Mouse (Mus musculus) liver, embryonic 12.5 days (tissue): Measurements from ENCODE around the gene Ddx4. TPM values are rescaled to one million over a fixed set of nuclear protein-coding genes. Genes with fewer than 3 reads are reported as not detected.

Experiments used
- ATAC-seq: fragments of 200-750 bp; cut with Nextera tagmentation; 2 replicates; pipeline ENCODE4 v1.8.0; 2017; ENCODE audit warnings: moderate number of reproducible peaks, mild to moderate bottlenecking, moderate library complexity
- H3K27ac ChIP-seq: fragments of 300-500 bp; sonication (generic); 2 replicates; pipeline ENCODE4 v1.5.1; 2016; ENCODE audit warnings: mild to moderate bottlenecking
- H3K27me3 ChIP-seq: fragments of 300-500 bp; sonication (generic); replicated peaks from 2 replicates; pipeline ENCODE4 v1.6.1; 2016; ENCODE audit warnings: mild to moderate bottlenecking, moderate library complexity
- H3K36me3 ChIP-seq: fragments of 300-500 bp; sonication (generic); 2 replicates; pipeline ENCODE4 v1.6.1; 2016; ENCODE audit warnings: mild to moderate bottlenecking, moderate library complexity
- H3K4me1 ChIP-seq: fragments of 300-500 bp; sonication (generic); 2 replicates; pipeline ENCODE4 v1.6.1; 2016
- H3K4me2 ChIP-seq: fragments of 300-500 bp; sonication (generic); 2 replicates; pipeline ENCODE4 v1.6.1; 2016; ENCODE audit warnings: mild to moderate bottlenecking, moderate library complexity
- H3K4me3 ChIP-seq: fragments of 300-500 bp; sonication (generic); 2 replicates; pipeline ENCODE4 v1.5.1; 2016; ENCODE audit warnings: mild to moderate bottlenecking, moderate library complexity
- H3K9ac ChIP-seq: fragments of 300-500 bp; sonication (generic); 2 replicates; pipeline ENCODE4 v1.6.1; 2016; ENCODE audit warnings: mild to moderate bottlenecking, moderate library complexity
- H3K9me3 ChIP-seq: fragments of 300-500 bp; sonication (generic); replicated peaks from 2 replicates; pipeline ENCODE4 v1.6.1; 2016; ENCODE audit warnings: mild to moderate bottlenecking, moderate library complexity
- WGBS: fragments of 180-500 bp; shearing (Covaris S2); methylation state at CpG from one replicate; pipeline ENCODE4 v1.1.7; 2016; ENCODE audit not compliant: insufficient replicate concordance; 5-methylcytosine and 5-hydroxymethylcytosine counted together
- polyA plus RNA-seq: library from polyadenylated mRNA; unstranded; fragments of >200 nt; fragmentation: Nextera tagmentation; extraction: Ambion mirVana; gene quantifications from 2 replicates; pipeline ENCODE4 v1.2.1, GENCODE M21; 2016

Gene Ddx4
- polyA plus RNA-seq, 1 experiment from 2014 or later: 0.35 TPM

DNA sequence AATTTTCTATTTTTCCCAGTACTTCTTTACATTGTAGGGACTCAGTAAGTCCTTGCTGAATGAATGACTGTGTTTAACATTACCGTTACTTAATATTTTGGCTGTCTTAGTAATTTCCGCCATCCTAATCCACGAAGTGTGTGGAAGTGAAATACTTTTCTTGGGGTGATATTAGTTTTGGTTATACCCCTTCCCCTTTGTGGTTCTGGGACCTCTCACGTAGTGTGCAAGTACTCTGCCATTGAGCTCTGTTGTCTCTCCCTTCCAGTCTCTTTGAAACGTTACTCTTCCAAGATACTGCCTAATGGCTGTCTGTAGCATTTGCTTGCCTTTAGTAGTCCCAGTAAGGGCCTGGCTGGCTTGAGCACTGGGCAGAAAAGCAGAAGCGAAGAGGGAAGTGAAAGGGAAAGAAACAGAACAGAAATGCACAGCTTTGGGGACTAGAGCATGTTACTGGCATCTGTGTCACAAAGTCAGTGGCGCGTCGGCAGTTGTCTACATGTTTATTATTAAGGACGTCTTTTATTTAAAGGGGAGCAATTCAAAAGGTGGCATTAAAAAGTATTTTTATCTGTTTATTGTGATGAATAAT, 14.3 kb upstream of the Ddx4 start:
- 73% methylated on average over 10 of the region's 10 CpGs for WGBS
- Histone ChIP-seq H3K9ac (no peak overlapping the region), H3K4me1 (peaks cover 17% of the 10 kb centered on the region), H3K27me3 (no peaks in the 10 kb centered on the region), H3K4me2 (no peak overlapping the region), H3K4me3 (no peak overlapping the region), H3K9me3 (no peaks in the 10 kb centered on the region), H3K36me3 (peaks cover 24% of the 10 kb centered on the region), H3K27ac (no peak overlapping the region)
- no peak for ATAC-seq

DNA sequence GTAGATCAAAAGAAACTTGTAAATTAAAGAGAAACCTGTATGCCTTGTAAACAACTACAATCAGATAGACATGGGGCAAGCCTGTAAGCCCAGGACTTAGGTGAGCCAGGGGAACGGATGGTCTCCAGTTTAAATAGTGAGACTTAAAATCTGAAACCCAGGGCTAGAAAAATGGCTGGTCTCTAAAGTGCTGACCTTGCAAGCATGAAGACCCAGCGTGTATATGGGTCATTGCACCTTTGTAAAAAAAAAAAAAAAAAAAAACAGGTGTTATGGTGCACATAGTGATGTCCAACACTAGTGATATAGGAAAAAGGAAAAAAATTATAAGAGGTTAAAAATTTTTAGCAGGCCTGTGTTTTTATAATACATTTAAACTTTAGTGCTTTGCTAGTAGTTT, 9.4 kb upstream of the Ddx4 start:
- Histone ChIP-seq H3K4me1 (peaks cover 30% of the 10 kb centered on the region), H3K9ac (peak overlapping the region; percentile 96), H3K27me3 (no peaks in the 10 kb centered on the region), H3K36me3 (no peaks in the 10 kb centered on the region), H3K27ac (no peak overlapping the region), H3K4me3 (peak overlapping the region; percentile 75), H3K9me3 (no peaks in the 10 kb centered on the region), H3K4me2 (peak overlapping the region; percentile 83)
- ATAC-seq: no peak
- 72% methylated on average over 2 of the region's 2 CpGs for WGBS

DNA sequence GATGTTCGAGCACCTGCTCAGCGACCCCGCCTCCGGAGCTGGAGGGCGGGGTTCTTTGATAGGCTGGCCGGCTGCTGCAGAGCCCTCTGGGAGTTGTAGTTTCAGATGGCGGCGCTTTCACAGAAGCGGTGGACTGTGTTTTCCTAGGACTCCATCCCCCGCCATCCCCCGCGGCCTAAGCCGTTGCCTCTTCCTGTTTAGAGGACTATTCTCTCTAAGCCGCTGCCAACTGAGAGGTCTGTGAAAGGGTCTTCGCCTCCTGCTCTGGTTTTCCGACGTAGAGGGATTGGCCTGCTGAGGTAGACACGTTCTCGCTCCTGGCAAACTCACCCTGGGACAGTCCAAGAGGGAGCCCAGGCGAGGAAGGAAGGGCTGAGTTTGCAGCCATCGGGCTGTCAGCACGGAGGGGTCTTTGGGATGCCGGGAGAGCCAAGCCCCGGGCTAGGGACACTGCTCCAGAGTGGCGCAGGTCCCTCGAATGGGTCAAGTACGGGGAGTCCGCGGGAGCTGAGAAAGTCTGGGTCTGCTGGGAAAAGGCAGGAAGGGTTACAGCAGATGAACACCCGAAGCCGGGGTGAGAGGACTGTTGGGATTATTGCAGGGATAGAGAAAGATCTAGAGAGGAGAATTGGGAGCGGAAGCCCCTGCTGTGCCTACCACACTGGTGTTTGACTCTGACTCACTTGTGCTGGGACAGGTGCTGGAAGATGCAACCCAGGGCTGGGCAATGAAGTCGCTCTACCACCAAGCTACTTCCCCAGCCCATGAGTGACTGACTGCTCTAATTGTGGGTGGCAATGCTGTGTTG, 8.5 kb upstream of the Ddx4 start, which contains the start of gene Slc38a9:
TSS of gene Slc38a9 (plus strand) at position 178 of the 808 bp plus-strand sequence.
- H3K4me2 ChIP-seq: peak within 1 kb of the TSS; percentile 83
- peak within 1 kb of the TSS; percentile 80 for H3K27ac ChIP-seq
- ATAC-seq: peak; percentile 99
- no peaks in the 10 kb centered on the region for H3K27me3 ChIP-seq
- peak within 1 kb of the TSS; percentile 75 for H3K4me3 ChIP-seq
- no peaks in the 10 kb centered on the region for H3K36me3 ChIP-seq
- H3K9ac ChIP-seq: peak within 1 kb of the TSS; percentile 96
- H3K4me1 ChIP-seq: peaks cover 30% of the 10 kb centered on the region
- no peaks in the 10 kb centered on the region for H3K9me3 ChIP-seq
- WGBS: under 1% methylated on average over 33 of the region's 33 CpGs

DNA sequence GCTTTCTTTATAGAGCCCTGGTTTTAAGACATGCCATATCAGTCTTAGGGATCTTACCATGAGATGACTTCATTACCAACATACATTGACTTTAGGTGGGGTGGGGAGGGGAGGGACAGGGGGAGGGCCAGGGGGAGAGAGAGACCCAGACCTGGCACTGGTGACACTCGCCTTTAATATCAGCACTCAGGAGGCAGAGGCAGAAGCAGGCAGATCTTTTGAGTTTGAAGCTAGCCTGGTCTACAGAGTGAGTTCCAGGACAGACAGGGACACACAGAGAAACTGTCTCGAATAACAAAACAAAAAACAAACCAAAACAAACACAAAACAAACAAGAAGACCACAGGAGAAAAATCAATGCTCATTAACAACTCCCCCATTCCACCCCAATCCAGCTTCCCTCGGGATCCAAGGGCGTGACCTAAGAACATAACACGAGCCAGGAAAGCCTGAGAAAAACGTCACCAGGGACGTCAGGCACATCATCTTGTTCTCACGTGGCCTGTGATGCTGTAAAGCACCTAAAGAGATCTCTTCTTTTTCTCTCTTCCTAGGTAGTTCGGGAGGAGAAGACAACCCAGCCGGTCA, 7.8 kb upstream of the Ddx4 start:
- peak overlapping the region; percentile 75 for H3K4me3 ChIP-seq
- 3% methylated on average over 10 of the region's 10 CpGs for WGBS
- no peak for ATAC-seq

DNA sequence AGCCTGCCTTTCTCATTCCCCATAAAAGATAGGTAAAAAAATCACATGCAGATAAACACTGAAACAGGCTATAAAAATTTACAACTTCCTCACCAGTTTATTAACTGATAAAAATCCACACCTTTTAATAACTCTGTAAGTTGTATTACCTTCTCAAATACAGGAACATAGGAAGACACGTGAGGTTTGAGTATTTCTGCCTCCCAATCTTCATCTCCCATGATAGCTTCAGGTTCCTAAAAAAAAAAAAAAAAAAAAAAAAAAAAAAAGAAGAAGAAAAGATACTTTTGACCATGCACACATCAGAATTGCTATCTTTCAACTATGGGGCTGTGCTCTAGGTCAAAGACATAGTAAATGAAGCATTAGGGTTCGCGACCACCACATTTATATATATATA, 1.1 kb downstream of the Ddx4 start:
- H3K27me3 ChIP-seq: peaks cover 13% of the 10 kb centered on the region
- no peak overlapping the region for H3K4me3 ChIP-seq
- no peak for ATAC-seq
- no peak overlapping the region for H3K9ac ChIP-seq
- no peak overlapping the region for H3K4me2 ChIP-seq
- H3K36me3 ChIP-seq: 0 out of 2 replicates have a peak, but pooled peaks cover 4% of the 10 kb centered on the region
- no peak overlapping the region for H3K27ac ChIP-seq
- H3K9me3 ChIP-seq: peaks cover 14% of the 10 kb centered on the region
- WGBS: 72% methylated on average over 3 of the region's 3 CpGs
- H3K4me1 ChIP-seq: peaks cover 6% of the 10 kb centered on the region

More for the DNA sequence above, 7.8 kb upstream of the Ddx4 start:
- Histone ChIP-seq H3K9me3 (no peaks in the 10 kb centered on the region), H3K4me1 (peaks cover 30% of the 10 kb centered on the region), H3K9ac (peak overlapping the region; percentile 96), H3K4me2 (peak overlapping the region; percentile 83), H3K36me3 (no peaks in the 10 kb centered on the region), H3K27ac (peak overlapping the region; percentile 16; the same call in 1 of the 2 replicates), H3K27me3 (no peaks in the 10 kb centered on the region)

DNA sequence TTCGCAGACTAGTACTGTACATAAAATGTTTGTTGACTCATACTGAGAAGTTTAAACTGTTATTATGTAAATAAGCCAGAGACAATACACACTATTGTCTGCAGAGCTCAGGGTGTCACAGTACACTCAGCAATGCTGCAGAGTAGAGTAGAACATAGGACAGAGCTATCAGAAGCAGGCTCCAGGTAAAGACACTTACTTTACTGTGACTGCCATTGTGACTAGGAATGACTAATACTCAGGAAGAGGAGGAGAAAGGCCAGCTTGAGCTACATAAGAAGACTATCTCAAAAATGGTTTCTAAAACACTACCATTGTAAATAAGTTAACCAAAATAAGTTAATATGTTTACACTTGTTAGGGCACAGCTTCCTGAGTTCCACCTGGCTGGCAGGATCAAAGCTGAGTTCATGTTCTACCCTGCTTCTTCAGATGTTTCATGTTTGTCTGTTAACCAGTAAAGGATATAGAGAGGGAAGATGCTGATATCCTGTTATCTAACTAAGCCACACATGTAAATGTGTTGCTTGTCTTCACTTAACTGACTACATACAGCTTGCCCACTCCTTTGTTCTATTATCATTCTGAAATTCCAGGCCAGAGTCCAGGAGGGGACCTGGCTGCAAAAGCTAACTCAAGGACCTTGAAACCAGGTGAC, 6.6 kb downstream of the Ddx4 start:
- Histone ChIP-seq H3K9me3 (no peaks in the 10 kb centered on the region), H3K4me3 (no peak overlapping the region), H3K4me2 (peak overlapping the region; percentile 5; the same call in 1 of the 2 replicates), H3K27ac (peak overlapping the region; percentile 76), H3K4me1 (peaks cover 33% of the 10 kb centered on the region), H3K9ac (no peak overlapping the region), H3K36me3 (no peaks in the 10 kb centered on the region), H3K27me3 (no peaks in the 10 kb centered on the region)
- WGBS: 93% methylated on average over 1 of the region's 1 CpGs
- peak; percentile 92 for ATAC-seq

DNA sequence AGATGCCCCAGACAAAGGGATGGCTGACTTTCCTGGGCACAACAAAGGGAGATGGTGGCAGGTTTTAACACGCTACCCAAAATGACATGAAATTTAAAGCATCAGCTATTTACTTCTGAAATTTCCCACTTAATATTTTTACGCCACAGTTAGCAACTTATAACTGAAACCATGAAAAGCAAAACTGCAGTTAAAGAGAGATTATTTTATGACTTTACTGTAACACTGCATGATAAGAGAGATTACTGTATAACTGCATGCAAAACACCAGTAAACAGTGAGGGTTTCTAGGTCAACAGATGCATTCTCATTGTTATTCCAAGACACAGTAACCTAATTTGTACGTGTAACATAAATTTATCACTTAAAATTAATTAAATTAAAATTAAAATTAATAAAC, 7.3 kb downstream of the Ddx4 start:
- Histone ChIP-seq H3K4me2 (no peak overlapping the region), H3K9me3 (no peaks in the 10 kb centered on the region), H3K9ac (no peak overlapping the region), H3K27me3 (no peaks in the 10 kb centered on the region), H3K4me1 (peaks cover 33% of the 10 kb centered on the region), H3K27ac (no peak overlapping the region), H3K36me3 (no peaks in the 10 kb centered on the region), H3K4me3 (no peak overlapping the region)
- no peak for ATAC-seq
- 75% methylated on average over 3 of the region's 3 CpGs for WGBS

DNA sequence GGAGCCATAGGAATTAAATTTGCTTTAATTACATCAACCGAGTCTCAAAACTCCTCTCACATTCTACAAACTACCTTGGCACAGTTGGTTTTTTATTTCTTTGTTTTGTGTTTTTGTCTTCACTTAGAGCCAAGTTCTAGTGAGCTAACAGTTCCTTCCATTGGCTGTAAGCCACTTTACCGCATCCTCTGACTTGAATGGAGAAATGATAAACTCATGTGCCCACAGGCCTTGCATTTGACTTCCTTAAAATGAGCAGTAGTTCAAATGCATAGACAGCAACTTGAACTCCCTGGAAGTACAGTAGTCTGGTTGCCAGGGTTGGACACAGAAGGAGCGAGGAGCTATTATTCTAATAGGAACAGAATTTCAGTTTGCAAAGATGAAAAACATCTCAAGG, 9.4 kb downstream of the Ddx4 start:
- WGBS: 76% methylated on average over 3 of the region's 3 CpGs
- H3K36me3 ChIP-seq: no peaks in the 10 kb centered on the region
- H3K27ac ChIP-seq: no peak overlapping the region
- H3K27me3 ChIP-seq: no peaks in the 10 kb centered on the region
- no peak overlapping the region for H3K4me3 ChIP-seq
- ATAC-seq: no peak
- no peaks in the 10 kb centered on the region for H3K9me3 ChIP-seq
- no peak overlapping the region for H3K4me2 ChIP-seq
- H3K4me1 ChIP-seq: peaks cover 40% of the 10 kb centered on the region
- no peak overlapping the region for H3K9ac ChIP-seq

DNA sequence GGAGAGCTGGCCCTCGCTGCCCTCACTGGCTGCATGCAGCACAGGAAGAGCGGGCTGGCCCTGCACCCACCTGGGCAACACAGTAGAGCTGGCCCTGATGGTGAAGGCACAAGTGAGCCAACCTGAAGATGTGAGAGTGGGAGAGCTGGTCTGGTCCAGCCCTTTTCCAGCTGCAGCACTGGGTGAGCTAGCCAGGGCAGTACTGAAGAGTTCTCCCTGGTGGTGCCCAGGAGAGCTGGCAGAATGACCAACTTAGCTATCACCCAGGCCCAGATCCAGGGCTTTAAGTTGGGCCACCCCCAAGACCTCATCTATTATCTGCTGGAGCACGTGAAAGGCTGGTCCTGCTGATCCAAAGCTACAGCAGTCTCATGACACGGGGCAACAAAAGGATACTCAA, 13.2 kb downstream of the Ddx4 start:
- Histone ChIP-seq H3K4me2 (no peak overlapping the region), H3K4me3 (no peak overlapping the region), H3K27ac (no peak overlapping the region), H3K9me3 (no peaks in the 10 kb centered on the region), H3K9ac (0 out of 2 replicates have a peak overlapping the region, but pooled peaks have one; percentile 22), H3K4me1 (peaks cover 32% of the 10 kb centered on the region), H3K36me3 (no peaks in the 10 kb centered on the region), H3K27me3 (no peaks in the 10 kb centered on the region)
- 0 out of 2 replicates have a peak, but pooled peaks have one; percentile 28 for ATAC-seq
- 60% methylated on average over 4 of the region's 4 CpGs for WGBS

DNA sequence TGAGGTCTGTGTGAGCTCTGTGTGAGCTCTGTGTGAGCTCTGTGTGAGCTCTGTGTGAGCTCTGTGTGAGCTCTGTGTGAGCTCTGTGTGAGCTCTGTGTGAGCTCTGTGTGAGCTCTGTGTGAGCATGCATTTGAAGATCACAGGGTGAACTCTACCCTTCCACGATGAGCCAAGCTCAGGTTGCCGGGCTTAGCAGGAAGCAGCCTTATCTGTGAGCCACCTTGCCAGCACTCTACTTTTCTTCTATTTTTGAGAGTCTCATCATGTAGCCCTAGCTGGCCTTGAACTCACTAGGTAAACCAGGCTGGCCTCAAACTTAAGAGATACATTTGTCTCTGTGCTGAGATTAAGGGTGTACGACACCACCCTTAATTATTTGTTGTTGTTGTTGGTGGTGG, 15.8 kb downstream of the Ddx4 start:
- Histone ChIP-seq H3K4me2 (no peak overlapping the region), H3K27ac (no peak overlapping the region), H3K9me3 (no peaks in the 10 kb centered on the region), H3K9ac (peak overlapping the region; percentile 39; the same call in 1 of the 2 replicates), H3K4me1 (peaks cover 23% of the 10 kb centered on the region), H3K4me3 (no peak overlapping the region), H3K36me3 (no peaks in the 10 kb centered on the region), H3K27me3 (no peaks in the 10 kb centered on the region)
- peak; percentile 71 for ATAC-seq
- WGBS: 33% methylated on average over 3 of the region's 3 CpGs

DNA sequence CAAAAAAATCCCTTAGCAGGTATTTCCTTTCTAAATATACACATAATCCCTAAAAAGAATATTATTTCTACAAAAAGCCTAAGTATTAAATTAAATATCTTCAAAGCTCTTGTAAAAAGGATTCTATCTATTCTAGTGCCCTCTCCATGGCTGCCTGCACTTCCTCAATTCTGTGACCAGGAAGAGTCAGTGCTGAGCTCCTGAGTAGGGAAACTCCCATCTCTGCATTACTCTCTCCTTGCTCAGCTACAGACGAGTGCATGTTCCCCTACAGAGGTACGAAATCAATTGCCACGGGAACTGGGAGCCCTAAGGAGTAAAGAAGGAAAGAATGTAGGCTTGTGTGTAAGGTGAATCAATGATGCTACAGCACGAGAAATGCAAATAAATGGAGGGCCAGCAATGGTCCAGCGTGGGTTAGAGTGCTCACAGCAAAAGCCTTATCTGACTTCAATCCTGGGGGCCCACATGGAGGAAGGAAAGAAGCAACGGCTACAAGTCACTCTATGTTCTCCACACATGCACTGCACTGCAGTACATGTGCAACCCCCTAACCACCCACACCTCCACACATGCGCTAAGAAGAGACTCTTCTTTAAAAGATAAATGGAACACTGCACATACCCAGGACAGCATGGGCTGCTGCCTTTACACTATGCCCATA, 17.0 kb downstream of the Ddx4 start:
- Histone ChIP-seq H3K9me3 (no peaks in the 10 kb centered on the region), H3K27ac (no peak overlapping the region), H3K36me3 (no peaks in the 10 kb centered on the region), H3K4me3 (no peak overlapping the region), H3K27me3 (no peaks in the 10 kb centered on the region), H3K4me1 (peaks cover 23% of the 10 kb centered on the region), H3K9ac (no peak overlapping the region), H3K4me2 (peak overlapping the region; percentile 32)
- peak; percentile 70 for ATAC-seq
- WGBS: 38% methylated on average over 7 of the region's 7 CpGs
